Mouse (Mus musculus): ENCODE measurements around the gene Sell.

The Sell gene

DNA sequence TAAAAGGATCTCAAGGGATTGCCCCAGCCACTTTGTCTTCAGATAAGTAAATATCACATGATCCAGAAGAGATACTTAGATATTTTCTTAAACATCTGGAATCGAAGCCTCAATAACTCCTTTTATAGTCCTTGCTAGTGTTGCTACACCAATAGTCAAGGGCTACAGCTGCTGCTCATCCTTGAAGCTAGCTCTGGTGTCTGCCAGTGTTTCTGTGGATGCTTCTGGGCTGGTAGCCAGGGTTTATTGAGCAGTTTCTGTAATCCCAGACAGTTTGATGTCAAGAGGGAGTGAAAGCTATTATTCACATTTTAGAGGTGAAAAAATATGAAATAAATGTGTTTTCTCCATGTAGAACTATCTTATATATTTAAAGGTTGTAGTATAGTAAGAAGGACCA is 70.8 kb downstream of the Sell start:
- in situ Hi-C loops (cut with MseI, MboI), result loop anchor here in 1 of 2 experiments (10.0 kb wide), 1 partner anchor 118 kb away; no protein-coding TSS in a partner anchor
